Mouse (Mus musculus): ENCODE data around the gene Mrpl17.
"Not testable (repeated sequence)": the region's sequence is repeated elsewhere in the genome, so short reads cannot be mapped to it uniquely, and the experiment has no call there.

Gene Mrpl17

GRCm38 (mm10) chr7:105810877-105811489 lies at the start of gene Mrpl17:
TSS of gene Mrpl17 (minus strand) at chr7:105811099.
- peak; percentile 100 for DNase-seq

- not testable (repeated sequence) for DNase-seq
These were observed 45.0 kb upstream of the Mrpl17 start for GRCm38 (mm10) chr7:105855718-105856560.

GRCm38 (mm10) chr7:105824281-105824680 lies 13.4 kb upstream of the Mrpl17 start:
- DNase-seq, result no peak

GRCm38 (mm10) chr7:105818483-105818882 lies 7.6 kb upstream of the Mrpl17 start:
- no peak for DNase-seq

- DNase-seq, result no peak
These were observed 5.8 kb upstream of the Mrpl17 start for GRCm38 (mm10) chr7:105816736-105817135.

- DNase-seq, result no peak
These were observed 2.4 kb upstream of the Mrpl17 start for GRCm38 (mm10) chr7:105813326-105813725.

- DNase-seq, result no peak
These were observed 1.7 kb upstream of the Mrpl17 start for GRCm38 (mm10) chr7:105812566-105812965.

- DNase-seq, result peak; percentile 6
These were observed 617 bp upstream of the Mrpl17 start for GRCm38 (mm10) chr7:105811516-105811915.

GRCm38 (mm10) chr7:105810280-105810876 lies 521 bp downstream of the Mrpl17 start:
- DNase-seq, result no peak

- DNase-seq, result no peak
These were observed 1.1 kb downstream of the Mrpl17 start for GRCm38 (mm10) chr7:105809836-105810235.

GRCm38 (mm10) chr7:105808385-105808784 lies 2.5 kb downstream of the Mrpl17 start:
- no peak for DNase-seq

GRCm38 (mm10) chr7:105806716-105807115 lies 4.2 kb downstream of the Mrpl17 start:
- DNase-seq, result no peak

GRCm38 (mm10) chr7:105806125-105806524 lies 4.8 kb downstream of the Mrpl17 start:
- no peak for DNase-seq

GRCm38 (mm10) chr7:105803428-105803827 lies 7.5 kb downstream of the Mrpl17 start:
- DNase-seq, result no peak

GRCm38 (mm10) chr7:105802771-105803170 lies 8.1 kb downstream of the Mrpl17 start:
- DNase-seq, result no peak

- no peak for DNase-seq
These were observed 8.6 kb downstream of the Mrpl17 start for GRCm38 (mm10) chr7:105802312-105802711.

GRCm38 (mm10) chr7:105796972-105797371 lies 13.9 kb downstream of the Mrpl17 start:
- no peak for DNase-seq

- DNase-seq, result no peak
These were observed 15.0 kb downstream of the Mrpl17 start for GRCm38 (mm10) chr7:105795759-105796366.

- DNase-seq, result no peak
These were observed 17.2 kb downstream of the Mrpl17 start for GRCm38 (mm10) chr7:105793701-105794100.

GRCm38 (mm10) chr7:105791147-105791546 lies 19.8 kb downstream of the Mrpl17 start:
- DNase-seq, result no peak

GRCm38 (mm10) chr7:105787285-105788140 lies 23.4 kb downstream of the Mrpl17 start, which contains the start of gene Dchs1:
TSS of gene Dchs1 (minus strand) at chr7:105787654.
- peak; percentile 6 for DNase-seq
